ENCODE assay signal across 14 mouse cellular contexts in the genomic region with DNA sequence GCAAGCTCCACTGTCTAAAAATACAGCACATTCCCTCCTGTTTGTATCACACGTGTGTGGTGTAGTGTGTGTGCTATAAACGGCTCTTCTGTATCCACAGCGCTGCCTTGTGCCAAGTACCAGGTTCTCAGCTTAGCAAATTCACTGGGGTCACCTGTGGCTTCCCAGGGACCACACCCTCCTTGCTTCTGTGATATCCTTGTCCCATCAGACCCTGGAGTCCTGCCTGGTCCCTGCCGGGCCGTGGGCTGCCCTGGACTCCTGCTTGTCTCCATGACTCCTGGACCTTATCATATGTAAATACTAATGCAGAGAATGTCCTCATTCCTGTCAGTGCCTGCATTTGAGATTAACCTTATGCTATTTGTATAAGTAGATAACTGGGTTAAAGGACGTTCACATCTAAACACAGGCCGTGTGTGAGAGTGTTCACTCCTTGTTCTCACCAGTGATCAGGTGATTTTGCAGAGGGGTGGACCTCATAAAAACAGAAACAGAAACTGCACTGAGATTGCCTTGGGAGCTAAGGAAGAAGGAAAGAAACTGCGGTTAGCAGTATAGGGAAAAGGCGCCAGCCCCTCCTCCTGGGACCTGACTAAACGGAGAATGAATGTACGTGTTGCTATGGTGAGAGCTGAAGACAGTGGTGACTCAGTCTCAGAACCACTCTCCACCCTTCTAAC. TPM values are rescaled to one million over a fixed set of nuclear protein-coding genes. Genes with fewer than 3 reads are reported as not detected.
A peak's percentile ranks its signal among the peaks of the same experiment; 100 is the strongest.
DNase-seq lines count a peak whose midpoint lies in the region; ATAC-seq and TF ChIP-seq lines count a peak whose summit lies in the region.
"Not testable (repeated sequence)": the region's sequence is repeated elsewhere in the genome, so short reads cannot be mapped to it uniquely, and the experiment has no call there.
"Had no signal": no experiment of that assay in that cellular context is flagged by ENCODE, and none has a peak within 500 bp of the region (broad histone marks: within the 10 kb centered on the region; RNA-seq: fewer than 3 reads in every experiment).

No protein-coding gene starts in this region.

- H3K27ac ChIP-seq in heart, embryonic 15.5 days, result peak overlapping the region; percentile 68
- H3K27ac ChIP-seq in liver, embryonic 15.5 days (replicated peaks), result peak overlapping the region; percentile 38; the same call in 1 of the 2 replicates
- peak overlapping the region; percentile 24; the same call in 1 of the 2 replicates for H3K27ac ChIP-seq in stomach, postnatal 0 days (replicated peaks)

- not testable (repeated sequence) for H3K9ac ChIP-seq in heart, embryonic 15.5 days; liver, embryonic 15.5 days; stomach, postnatal 0 days (ENCODE audit: low read length)

- TF ChIP-seq CTCF in stomach, postnatal 0 days (IDR thresholded peaks at IDR 0.05; ENCODE audit: low read depth), result not testable (repeated sequence)

- peaks cover 11% of the 10 kb centered on the region for H3K4me1 ChIP-seq in heart, embryonic 15.5 days (replicated peaks)
- H3K4me1 ChIP-seq in liver, embryonic 15.5 days (replicated peaks); stomach, postnatal 0 days (replicated peaks; ENCODE audit: control insufficient read depth, insufficient read depth): not testable (repeated sequence)

- H3K4me2 ChIP-seq in heart, embryonic 15.5 days; liver, embryonic 15.5 days; stomach, postnatal 0 days (replicated peaks; ENCODE audit: low read depth): not testable (repeated sequence)

- H3K27me3 ChIP-seq in heart, embryonic 15.5 days; liver, embryonic 15.5 days; stomach, postnatal 0 days (ENCODE audit: control insufficient read depth, insufficient read depth, low read length): not testable (repeated sequence)

- TF ChIP-seq EP300 in stomach, postnatal 0 days (optimal IDR thresholded peaks at IDR 0.05), result not testable (repeated sequence)

- not testable (repeated sequence) for H3K9me3 ChIP-seq in heart, embryonic 15.5 days (replicated peaks); liver, embryonic 15.5 days (replicated peaks); stomach, postnatal 0 days (ENCODE audit: control insufficient read depth, low read length)

- ATAC-seq in heart, embryonic 15.5 days (replicated peaks; ENCODE audit: insufficient number of reproducible peaks, insufficient read depth, low FRiP score, low read depth), result peak; percentile 86
- peak; percentile 81 for ATAC-seq in liver, embryonic 15.5 days (ENCODE audit: insufficient read depth)
- peak; percentile 92 for ATAC-seq in stomach, postnatal 0 days (ENCODE audit: low FRiP score, low TSS enrichment)

- not testable (repeated sequence) for H3K36me3 ChIP-seq in heart, embryonic 15.5 days; liver, embryonic 15.5 days (replicated peaks); stomach, postnatal 0 days (ENCODE audit: control insufficient read depth, insufficient read depth, low read length)

- DNase-seq in 3134 (ENCODE audit: extremely low read depth, insufficient read length, low spot score), result peak; percentile 73
- DNase-seq in adrenal gland, postnatal 14 days, result peak; percentile 30
- DNase-seq in gastrocnemius, adult 18-20 months (ENCODE audit: low spot score), result peak; percentile 28
- DNase-seq in large intestine, adult 2 months (ENCODE audit: low read depth, low spot score), result peak; percentile 65
- peak; percentile 40 for DNase-seq in right cerebral cortex, adult 18-20 months
- peak; percentile 76 for DNase-seq in stomach, postnatal 0 days (ENCODE audit: low spot score)

- not testable (repeated sequence) for H3K4me3 ChIP-seq in heart, embryonic 15.5 days; liver, embryonic 15.5 days (replicated peaks); stomach, postnatal 0 days (ENCODE audit: low read depth, low read length)

- WGBS in heart, embryonic 15.5 days, result 26% methylated on average over 11 of the region's 11 CpGs
- 15% methylated on average over 11 of the region's 11 CpGs for WGBS in large intestine, adult 2 months
- 48% methylated on average over 11 of the region's 11 CpGs for WGBS in liver, embryonic 15.5 days (ENCODE audit: insufficient replicate concordance)
- 24% methylated on average over 11 of the region's 11 CpGs for WGBS in stomach, postnatal 0 days

RNA-seq across cellular contexts. Expression of gene Apol7a, which starts 1.3 kb away (rescaled TPM):
- 0.41 and 4.8 TPM in 2 replicates for total RNA-seq in adrenal gland, postnatal 14 days (2021)
- 1 to 10 TPM in 1 of 2 experiments, under 1 TPM in 1; 0.76 to 1.1 TPM for total RNA-seq in gastrocnemius, adult 18-20 months (2021)
- 0.14 and 0.15 TPM in 2 replicates for polyA plus RNA-seq in heart, embryonic 15.5 days (2015; fragmentation: Nextera tagmentation; extraction: Ambion mirVana)
- 43.7 and 83.1 TPM in 2 replicates for polyA plus RNA-seq in large intestine, adult 2 months (2012; rRNA removed)
- polyA plus RNA-seq in liver, embryonic 15.5 days (2015; fragmentation: Nextera tagmentation; extraction: Ambion mirVana), result 1.8 and 2.6 TPM in 2 replicates
- polyA plus RNA-seq in stomach, postnatal 0 days (2015; fragmentation: Nextera tagmentation; extraction: Ambion mirVana), result 12.7 and 14.5 TPM in 2 replicates
- polyA plus RNA-seq: forebrain, embryonic 13.5 days; hindbrain, embryonic 12.5 days; macrophage; midbrain, embryonic 13.5 days had no signal

RNA-seq across cellular contexts. Expression of gene Apol9a, which starts 13.3 kb away (rescaled TPM):
- total RNA-seq in adrenal gland, postnatal 14 days (2021), result 0.23 and 0.85 TPM in 2 replicates
- total RNA-seq in gastrocnemius, adult 18-20 months (2021), result not detected
- polyA plus RNA-seq in heart, embryonic 15.5 days (2015; fragmentation: Nextera tagmentation; extraction: Ambion mirVana), result 0.53 and 0.79 TPM in 2 replicates
- 22.6 and 91.1 TPM in 2 replicates for polyA plus RNA-seq in large intestine, adult 2 months (2012; rRNA removed)
- 0.07 TPM in 1 of 2 replicates, not detected in the other for polyA plus RNA-seq in liver, embryonic 15.5 days (2015; fragmentation: Nextera tagmentation; extraction: Ambion mirVana)
- 2.3 and 3.1 TPM in 2 replicates for polyA plus RNA-seq in stomach, postnatal 0 days (2015; fragmentation: Nextera tagmentation; extraction: Ambion mirVana)
- polyA plus RNA-seq: forebrain, embryonic 13.5 days; hindbrain, embryonic 12.5 days; midbrain, embryonic 13.5 days had no signal

RNA-seq across cellular contexts. Expression of gene Apol7b, which starts 49.7 kb away (rescaled TPM):
- 0.15 TPM in 1 of 2 replicates, not detected in the other for total RNA-seq in adrenal gland, postnatal 14 days (2021)
- total RNA-seq in gastrocnemius, adult 18-20 months (2021), result under 1 TPM in 1 of 2 experiments, not detected in 1; 0.16 TPM
- 0.30 TPM in 1 of 2 replicates, not detected in the other for polyA plus RNA-seq in heart, embryonic 15.5 days (2015; fragmentation: Nextera tagmentation; extraction: Ambion mirVana)
- 0.63 and 1.4 TPM in 2 replicates for polyA plus RNA-seq in large intestine, adult 2 months (2012; rRNA removed)
- not detected in 2 replicates for polyA plus RNA-seq in liver, embryonic 15.5 days (2015; fragmentation: Nextera tagmentation; extraction: Ambion mirVana)
- polyA plus RNA-seq in stomach, postnatal 0 days (2015; fragmentation: Nextera tagmentation; extraction: Ambion mirVana), result 0.15 TPM in 1 of 2 replicates, not detected in the other
- total RNA-seq: adrenal gland, adult 18-20 months had no signal
- polyA plus RNA-seq: embryonic facial prominence, embryonic 15.5 days; forebrain, embryonic 13.5 days; hindbrain, embryonic 12.5 days; macrophage; midbrain, embryonic 13.5 days had no signal
